Mouse (Mus musculus) naive thymus-derived CD4-positive, alpha-beta T cell, adult 2 months (primary cell): ENCODE results near the gene Ap1g2.

Experiments
- DNase-seq: peaks from one replicate; pipeline ENCODE4 v3.0.0-alpha.2; 2011; ENCODE audit warnings: low read depth

Gene Ap1g2

DNA sequence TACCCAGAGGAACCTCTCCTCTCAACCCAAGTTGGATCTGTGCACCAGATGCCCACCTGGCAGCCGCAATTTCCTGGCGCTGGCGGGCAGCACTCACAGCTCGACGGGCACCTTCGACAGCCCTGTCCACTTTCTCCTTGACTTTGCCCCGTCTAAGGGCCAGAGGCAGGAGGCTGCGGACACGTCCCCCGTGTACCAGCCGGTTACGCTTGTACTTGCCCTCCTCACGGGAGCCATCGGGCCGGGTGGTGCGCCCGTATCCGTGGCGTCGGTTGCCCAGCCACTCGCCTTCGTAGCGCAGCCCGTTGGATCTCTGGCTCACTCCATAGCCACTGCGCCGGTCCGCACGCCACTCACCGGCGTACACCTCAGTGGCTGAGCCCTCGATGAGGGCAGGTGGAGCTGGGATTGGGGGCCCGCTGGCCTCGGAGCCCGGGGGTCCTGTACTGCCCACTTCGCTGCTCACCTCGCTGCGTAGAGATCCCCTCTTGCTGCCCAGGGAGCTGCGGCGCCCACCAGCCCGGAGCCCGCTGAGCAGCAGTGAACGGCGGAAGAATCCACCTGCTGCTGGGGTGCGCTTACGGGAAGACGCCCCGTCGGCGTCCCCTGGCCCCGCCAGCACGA, 7.1 kb upstream of the Ap1g2 start:
- no peak for DNase-seq

DNA sequence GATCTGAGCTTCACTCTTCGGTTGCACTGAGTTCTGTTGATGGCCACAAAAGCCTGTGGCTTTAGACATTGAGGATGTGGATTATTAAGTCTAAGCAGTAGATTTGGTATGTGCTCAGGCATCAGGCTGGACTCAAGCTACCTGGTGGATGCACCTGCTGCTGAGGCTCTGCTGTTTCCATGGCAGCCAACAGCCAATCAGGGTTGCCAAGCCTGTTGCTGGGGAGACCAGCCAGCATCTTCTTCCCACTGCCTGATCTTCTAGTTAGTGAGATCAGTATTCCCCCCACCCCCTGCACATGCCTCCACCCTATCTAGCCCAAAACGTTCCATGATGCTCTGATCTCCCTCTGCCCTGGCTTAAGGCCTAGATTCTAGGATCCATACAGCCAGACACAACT, 5.3 kb upstream of the Ap1g2 start:
- DNase-seq, result no peak

DNA sequence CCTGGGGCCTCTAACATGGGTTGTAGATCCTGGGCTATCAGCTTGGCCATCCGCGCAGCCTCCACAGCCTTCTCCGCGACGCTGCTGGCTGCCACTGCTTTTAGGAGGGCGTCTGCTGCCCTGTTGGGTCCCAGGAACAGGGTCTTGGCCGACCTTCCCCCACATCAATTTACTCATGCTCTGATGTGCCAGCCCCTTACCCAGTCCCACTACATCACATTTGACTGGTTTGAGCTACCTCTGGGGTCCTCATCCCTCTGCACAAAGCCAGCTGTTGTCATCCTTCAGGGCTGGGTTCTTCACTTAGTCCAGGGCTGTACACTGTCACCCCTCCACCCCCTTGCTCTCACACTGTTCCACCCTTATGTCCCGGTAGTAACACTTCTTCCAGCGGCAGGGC, 3.7 kb upstream of the Ap1g2 start:
- DNase-seq, result no peak

DNA sequence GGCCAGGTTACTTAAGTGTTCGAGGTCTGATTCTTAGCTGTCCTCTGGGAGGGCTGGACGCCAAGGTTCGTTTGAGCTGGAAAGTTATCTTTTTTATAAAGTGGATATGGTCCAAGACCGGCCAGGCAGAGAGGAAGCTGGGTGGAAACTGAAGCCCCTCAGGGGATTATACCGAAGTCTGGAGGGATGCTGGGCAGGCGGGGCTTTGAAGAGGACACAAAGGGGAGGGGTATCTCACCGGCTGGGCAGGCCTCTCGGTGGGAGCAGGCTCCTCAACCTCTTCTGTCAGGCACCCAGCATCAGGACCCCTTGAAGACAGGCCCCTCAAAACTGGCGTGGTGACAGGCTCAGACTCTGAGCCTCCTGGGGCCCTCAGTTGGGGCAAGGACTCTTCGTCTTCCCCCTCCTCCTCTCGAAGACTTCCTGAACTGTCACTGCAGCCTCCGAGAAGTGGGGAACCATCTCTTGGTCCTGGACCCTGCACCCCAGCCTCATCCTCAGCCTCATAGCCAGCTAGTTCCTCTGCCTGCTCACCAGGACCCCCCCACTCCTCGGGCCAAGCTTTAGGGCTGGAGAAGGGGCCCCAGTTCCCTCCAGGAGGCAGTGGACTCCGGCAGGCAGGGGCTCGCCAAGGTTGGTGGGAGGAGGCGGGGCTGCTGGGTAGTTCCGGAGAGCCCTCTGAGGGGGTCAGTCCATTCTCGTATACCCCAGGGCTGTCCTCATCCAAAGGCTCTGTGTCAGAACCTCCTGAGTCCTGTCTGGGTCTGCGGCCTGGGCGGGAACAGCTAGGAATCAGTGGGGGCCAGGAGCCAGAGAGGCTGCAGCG, 2.9 kb upstream of the Ap1g2 start:
- no peak for DNase-seq

DNA sequence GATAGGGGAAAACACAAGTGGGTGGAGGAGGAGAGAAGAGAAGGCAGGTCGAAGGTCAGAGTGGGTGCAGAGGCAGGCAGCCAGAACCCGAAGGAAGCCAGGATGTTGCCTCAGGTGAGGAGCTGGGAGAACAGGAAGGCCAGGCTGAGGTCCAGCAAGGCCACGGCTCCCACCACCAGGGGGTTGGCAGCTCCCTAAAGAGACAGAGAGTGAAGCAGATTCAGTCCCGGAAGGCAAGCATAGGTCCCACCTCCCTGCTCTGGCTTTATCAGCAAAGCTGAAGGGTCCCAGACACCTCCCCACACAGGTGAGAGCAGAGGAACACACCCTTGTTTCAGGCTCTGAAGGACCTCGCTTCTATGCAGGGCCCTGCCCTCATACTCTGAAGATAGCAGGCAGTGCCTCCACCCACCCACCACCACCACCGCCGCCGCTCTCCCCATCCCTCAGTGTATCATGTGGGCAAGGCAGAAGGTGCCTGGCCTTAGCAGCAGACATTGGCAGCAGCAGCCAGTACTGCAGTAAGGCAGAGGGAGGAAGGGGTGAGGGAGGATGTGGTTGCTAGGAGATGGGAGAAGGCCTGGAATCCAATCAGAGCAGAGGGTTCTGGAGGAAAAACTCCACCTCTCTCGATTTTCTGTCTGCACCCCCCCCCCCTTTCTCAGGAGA, 1.9 kb upstream of the Ap1g2 start:
- no peak for DNase-seq

DNA sequence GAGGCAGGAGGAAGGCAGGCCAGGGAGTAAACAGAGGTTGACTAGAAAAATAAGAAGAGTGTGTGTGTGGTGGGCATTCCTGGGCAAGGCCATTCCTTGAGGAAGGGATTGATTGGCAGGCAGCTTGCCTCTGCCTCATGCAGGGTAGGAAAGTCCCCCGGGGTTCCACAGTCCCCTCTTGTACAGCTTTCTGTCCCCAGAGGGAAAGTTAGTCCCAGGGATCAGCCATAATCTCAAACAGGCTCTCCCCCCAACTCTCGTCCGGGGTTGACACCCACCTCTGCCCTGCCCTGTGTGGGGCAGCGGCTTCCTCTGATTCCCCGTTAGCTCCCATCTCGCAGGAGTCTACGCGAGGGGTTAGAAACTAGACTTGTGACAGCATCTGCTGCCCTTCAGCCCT, 597 bp upstream of the Ap1g2 start:
- no peak for DNase-seq

DNA sequence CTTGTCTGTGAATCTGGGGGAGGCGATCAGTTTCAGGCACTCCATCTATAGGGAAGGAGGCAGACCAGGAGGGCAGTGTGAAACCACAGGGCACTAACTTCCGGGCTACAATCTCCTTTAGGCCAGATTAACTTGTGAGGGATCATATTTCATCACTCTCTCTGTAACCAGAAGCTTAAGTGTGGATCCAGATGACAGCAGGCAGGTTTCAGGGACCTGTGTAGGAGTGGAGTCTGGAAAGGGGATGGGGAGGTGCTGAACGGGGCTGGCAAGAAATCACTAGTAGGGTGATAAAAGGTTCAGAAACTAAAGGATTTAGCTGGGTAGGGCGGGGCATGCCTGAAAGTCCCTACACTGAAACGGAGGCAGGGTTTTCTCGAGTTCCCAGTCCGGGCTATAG, 1.0 kb downstream of the Ap1g2 start:
- DNase-seq, result no peak

DNA sequence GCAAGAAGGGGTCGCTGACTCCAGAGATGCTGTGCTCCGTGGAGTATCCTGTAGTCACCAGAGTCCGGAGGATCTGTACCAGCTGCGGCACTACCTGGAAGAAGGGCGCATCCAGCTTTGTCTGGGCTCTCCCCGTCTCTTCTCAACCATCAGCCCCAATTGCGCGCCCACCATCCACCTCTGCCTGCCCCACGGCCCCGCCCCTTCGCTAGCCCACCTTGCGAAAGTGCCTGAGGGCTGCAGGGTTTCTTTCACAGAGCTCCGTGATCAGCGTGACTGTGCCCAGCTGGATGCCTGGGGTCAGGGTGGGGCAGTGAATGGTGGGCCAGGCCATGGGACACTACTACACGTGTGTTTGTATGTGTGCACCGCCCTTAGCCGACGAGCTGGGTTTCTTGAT, 2.0 kb downstream of the Ap1g2 start:
- no peak for DNase-seq

DNA sequence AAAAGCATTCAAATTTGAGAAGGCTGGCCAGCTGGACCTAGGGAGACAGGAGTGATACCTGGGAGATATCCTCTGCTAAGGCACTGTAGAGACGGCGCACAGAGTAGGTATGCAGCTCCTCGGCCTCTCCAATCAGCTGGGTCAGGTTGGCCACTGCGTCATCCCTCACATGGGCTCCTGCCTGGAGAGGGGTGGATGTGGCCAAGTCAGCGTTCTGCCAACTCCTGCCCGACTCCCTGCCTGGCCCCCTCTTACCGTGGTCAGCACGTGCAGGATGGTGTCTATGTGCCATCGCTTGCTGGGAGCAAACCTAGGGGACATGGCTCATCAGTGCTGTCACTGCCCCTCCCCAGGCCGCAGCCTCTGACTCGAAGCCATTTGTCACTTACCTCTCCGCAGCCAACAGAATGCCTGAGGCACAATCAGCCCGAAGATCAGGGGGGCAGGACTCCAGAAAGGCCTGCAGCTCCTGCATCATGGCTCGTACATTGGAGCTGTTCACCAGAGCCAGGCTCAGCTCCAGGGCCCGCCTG, 4.1 kb downstream of the Ap1g2 start:
- DNase-seq, result no peak

DNA sequence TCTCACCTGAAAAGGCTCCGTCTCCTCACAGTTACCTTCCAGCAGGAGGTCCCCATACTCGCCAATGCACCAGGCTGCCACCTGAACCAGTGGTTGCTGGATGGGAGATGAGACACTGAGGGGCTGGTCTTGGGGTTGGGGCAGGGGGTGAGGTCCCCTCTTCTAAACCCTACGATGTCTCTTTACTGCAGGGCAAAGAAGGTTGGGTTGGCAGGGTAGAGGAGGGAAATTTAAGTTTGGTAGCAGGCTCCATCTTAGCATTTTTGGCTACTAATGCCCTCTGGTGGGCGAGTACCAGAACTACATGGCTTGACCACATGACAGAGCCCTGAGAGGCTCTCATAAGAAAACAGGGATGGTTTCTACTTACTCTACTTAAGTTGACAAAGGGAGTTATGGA, 4.8 kb downstream of the Ap1g2 start:
- DNase-seq, result peak; percentile 78

DNA sequence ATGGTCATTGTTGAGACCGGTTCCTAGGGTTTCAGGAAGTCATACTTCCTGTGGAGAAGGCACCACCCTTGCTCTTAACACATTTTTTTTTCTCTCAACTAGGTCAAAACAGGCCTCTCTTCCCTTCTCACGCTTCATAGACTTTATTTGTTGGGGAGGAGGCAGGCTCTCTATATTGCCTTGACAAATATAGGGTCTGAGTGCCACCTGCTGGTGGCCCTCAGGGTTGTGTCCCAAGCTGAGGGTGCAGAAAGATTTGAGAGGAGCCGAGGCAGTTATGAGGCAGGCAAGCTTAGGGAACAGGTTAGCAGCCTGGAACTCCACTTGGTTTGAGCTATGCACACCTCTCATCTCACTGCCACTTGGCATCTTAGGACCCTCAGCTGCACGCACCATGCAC, 8.3 kb downstream of the Ap1g2 start:
- DNase-seq, result peak; percentile 89

DNA sequence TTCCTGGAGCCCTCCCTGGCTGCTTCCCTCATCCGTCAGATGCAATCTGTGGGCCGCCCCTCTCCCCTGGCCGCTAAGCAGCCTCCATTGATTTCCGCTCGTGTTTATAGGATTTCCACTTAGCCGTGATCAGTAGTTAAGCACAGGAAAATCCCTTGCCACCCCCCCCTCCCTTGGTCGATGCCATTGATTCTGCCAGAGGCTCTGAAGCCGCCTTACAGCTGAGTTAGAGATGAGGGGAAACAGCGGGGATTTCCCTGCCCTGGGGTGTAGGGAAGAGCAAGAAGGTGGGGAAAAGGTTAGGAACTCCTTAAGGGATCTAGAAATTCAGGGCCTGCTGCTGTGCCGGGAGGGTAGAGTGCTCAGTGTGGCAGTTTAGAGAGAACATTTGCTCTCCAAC, 8.7 kb downstream of the Ap1g2 start:
- DNase-seq, result no peak

DNA sequence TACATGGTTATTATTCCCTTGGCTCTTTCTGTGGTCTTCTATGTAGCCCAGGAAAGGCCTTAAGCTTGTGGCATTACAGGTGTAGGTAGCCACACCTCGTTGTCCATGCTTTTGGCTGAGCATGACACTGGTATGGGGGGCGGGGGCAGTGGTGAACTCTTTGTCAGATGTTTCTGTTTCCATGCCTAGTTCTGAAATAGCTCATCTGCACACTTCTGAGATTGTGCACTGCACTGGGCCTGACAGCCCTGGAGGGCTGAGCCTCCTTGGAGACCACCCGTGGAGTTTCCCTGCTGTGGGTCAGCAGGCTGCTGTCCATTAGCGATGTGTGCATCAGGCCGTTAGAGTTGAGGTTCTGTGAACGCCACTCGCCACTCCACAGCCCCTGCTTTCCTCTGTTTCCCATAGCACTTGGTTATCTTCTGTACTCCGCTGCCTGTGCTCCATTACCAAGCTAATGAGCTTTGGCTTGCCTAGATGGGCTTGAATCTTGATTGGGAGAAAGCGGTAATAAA, 9.8 kb downstream of the Ap1g2 start:
- DNase-seq, result no peak

DNA sequence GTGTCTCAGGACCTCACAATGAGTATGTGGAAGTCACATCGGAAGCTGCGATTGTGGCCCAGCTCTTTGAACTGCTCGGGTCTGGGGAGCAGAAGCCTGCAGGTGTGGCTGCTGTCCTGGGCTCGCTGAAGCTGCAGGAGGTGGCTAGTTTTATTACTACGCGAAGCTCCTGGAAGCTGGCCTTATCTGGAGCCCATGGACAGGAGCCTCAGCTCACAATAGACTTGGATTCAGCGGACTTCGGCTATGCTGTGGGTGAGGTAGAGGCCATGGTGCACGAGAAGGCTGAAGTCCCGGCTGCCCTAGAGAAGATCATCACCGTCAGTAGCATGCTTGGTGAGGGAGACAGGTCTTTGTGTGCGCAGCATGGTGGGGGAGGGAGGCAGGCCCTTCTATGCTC, 10.7 kb downstream of the Ap1g2 start:
- DNase-seq, result no peak

DNA sequence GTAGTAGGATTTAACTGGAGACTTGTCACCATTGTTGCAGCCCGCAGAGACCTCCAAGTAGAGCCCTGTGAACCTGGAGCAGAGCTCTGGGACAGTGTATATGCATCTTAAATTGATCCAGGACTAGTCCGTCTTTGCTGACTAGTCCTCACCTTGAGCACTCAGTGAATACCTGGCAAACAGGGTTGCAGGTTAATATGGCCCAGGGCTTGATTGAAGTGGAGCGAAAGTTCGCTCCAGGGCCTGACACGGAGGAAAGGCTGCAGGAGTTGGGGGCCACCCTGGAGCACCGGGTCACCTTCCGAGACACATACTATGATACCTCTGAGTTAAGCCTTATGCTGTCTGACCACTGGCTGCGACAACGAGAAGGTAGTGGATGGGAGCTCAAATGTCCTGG, 11.1 kb downstream of the Ap1g2 start:
- no peak for DNase-seq

DNA sequence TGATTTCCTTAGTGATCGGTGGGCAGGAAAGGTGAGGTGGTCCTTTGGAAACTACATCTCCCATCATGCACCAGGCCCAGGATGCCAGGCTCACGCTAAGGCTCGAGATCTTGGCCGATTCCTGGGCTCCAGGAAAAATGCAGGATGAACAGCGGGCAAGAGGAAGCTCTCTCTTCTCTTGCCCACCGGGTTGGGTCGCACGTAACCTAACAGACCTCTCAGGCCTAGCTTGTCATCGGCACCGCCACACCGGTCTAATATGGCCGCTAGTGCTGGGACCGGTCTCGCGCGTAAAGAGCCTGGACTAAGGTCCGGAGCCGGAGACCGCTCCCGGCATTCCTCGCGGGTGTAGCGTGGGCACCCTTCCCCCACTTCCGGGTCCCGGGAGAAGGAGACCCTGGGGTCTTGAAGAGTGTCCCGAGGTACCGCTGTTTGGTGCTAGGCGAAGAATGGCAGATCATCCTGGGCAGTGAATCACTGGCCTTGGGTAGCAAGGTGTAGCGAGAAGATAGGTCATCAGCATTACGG, 11.6 kb downstream of the Ap1g2 start, which contains the start of gene Thtpa:
Gene Thtpa, plus strand, starts transcription at position 81 of the 528 bp plus-strand sequence.
- peak; percentile 68 for DNase-seq

DNA sequence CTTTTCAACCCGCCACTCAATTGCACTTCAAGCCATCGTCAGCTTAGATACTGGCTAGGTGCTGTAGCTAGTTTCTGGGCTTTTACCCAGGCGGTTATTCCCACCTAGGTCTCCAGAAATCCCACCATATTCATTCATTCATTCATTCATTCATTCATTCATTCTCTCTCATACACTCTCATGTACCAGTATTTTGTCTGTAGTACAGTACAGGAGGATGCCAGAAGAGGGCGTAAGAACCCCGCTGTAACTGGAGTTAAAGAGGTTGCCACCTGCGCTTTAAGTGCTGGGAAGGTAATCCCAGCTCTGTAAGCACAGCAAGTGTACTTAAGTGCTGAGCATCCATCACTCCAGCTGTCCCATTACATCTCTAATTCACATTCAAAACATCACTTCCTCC, 12.5 kb downstream of the Ap1g2 start:
- DNase-seq, result peak; percentile 54

DNA sequence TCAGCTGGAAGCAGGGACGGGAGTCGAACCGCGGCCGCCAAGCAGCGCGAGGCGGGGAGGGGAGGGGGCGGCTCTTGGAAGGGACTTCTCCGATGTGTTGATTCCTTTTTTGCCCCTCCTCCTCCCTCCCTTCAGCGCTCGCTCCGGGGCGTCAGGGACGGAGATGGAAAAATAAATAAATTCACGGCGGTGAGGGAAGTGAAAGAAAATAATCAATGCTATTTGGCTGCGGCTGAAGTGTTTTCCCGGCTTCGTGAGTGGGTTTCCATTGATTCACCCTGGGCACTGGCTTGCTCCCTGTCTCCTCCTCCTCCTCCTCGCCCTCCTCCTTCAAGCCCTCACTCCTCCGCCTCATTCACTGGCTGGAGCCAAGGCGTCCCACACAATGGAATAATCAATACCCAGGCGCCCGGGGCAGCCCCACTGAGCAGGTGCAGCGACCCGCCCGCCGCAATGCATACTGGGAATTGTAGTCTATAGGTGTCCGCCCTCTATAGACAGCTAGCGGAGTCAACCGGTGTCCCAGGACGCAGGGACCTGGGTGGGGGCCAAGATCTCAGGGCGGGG, 14.3 kb downstream of the Ap1g2 start, which contains the start of gene Zfhx2:
Gene Zfhx2, minus strand, starts transcription at position 314 of the 567 bp plus-strand sequence.
- peak; percentile 92 for DNase-seq

DNA sequence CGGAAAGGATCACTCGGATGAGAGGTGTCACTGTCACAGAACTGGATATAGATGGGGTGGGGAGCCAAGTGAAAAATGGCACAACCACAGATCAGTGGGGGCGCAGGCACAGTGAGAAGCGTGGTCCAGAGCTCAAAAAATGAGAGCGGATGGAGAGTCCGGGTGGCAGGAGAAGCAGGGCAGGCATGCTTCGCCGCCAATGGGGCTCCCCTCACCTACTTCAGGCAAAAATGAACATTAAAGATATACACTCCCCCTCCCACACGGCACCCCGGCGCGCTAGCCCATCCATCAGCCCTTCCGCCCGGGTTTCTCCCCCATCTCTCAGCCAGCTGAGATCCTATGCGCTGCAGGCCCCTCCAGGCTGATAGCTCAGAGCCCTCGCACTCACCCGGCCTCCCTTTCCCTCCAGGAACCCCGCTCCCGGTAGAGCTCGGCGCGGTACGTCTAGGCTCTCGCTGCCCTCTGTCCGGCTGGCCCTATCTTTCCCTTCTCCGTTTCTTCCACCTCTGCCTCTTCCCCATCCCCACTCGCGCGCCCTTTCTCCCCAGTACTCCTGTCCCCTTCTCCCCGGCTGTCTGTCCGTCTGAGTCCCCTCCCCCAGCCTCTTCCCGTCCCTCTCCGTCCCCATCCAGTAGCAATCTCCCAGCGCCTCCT, 15.1 kb downstream of the Ap1g2 start:
- DNase-seq, result no peak

DNA sequence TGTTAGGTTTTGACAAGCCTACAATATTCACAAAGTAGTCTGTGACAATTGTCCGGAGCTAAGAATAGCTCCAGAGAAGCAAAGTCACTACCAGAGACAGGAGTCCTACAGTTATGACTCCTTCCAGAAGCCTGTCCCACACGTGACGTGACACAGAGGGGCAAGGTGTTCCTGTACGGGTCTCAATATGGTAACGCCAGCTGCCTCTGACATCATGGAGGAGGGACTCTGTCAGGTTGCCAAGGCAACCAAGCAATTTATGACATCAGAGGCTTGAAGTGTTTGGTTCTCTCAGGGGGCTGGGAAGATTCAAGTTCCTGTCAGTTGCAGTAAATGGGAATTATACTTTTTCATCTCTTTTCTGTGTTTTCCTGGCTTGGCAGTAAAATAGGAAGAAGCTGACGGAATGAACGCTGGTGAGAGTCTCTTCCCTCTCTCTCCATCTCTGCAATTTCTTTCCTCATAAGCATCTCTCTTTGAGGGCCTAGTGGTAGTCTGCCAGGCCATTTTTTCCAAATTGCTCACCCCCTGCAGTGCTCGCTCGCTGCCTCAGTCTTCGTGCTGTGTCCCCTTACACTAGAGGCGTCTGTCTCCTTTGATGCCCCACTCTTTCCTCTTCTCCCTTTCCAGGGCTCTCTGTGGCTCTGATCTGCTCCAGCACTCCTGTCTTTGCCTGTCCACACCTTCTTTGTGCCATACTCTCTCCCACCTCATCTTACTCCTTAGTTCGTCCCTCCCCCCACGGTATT, 17.0 kb downstream of the Ap1g2 start:
- DNase-seq, result no peak
